Mouse (Mus musculus): ENCODE measurements around the gene Olfr54. TPM values are rescaled to one million over a fixed set of nuclear protein-coding genes. Genes with fewer than 3 reads are reported as not detected.

Gene Olfr54
- polyA plus RNA-seq, 3 experiments from 2014 or later, result not detected

Other genes with a start within 250 kb of the Olfr54 start
- gene Zfp354c, start 186.5 kb upstream of the Olfr54 start, polyA plus RNA-seq (2017; shearing (Covaris generic)), result 1 to 10 TPM in 2 of 3 experiments, under 1 TPM in 1; 0.65 to 2.6 (median 1.4) TPM
- not detected for gene Zfp879, start 172.7 kb upstream of the Olfr54 start, polyA plus RNA-seq (2017; shearing (Covaris generic))
- gene Grm6, start 163.6 kb upstream of the Olfr54 start, polyA plus RNA-seq (2017; shearing (Covaris generic)), result not detected
- not detected for gene Zfp454, start 126.6 kb upstream of the Olfr54 start, polyA plus RNA-seq (2017; shearing (Covaris generic))
- gene Zfp2, start 98.1 kb upstream of the Olfr54 start, polyA plus RNA-seq (2017; shearing (Covaris generic)), result under 1 TPM in 1 of 3 experiments, not detected in 2; 0.20 TPM
- not detected for gene Zfp354b, start 82.6 kb upstream of the Olfr54 start, polyA plus RNA-seq (2017; shearing (Covaris generic))
- not detected for gene 4933414I15Rik, start 70.5 kb upstream of the Olfr54 start, polyA plus RNA-seq (2017; shearing (Covaris generic))
- gene Prop1, start 60.5 kb upstream of the Olfr54 start, polyA plus RNA-seq (2017; shearing (Covaris generic)), result not detected
- not detected for gene Olfr1378, start 47.7 kb upstream of the Olfr54 start, polyA plus RNA-seq (2017; shearing (Covaris generic))
- gene Olfr1377, start 32.3 kb upstream of the Olfr54 start, polyA plus RNA-seq (2017; shearing (Covaris generic)), result not detected
- not detected for gene Olfr51, start 10.6 kb upstream of the Olfr54 start, polyA plus RNA-seq (2017; shearing (Covaris generic))
- gene Olfr1375, start 33.9 kb downstream of the Olfr54 start, polyA plus RNA-seq (2017; shearing (Covaris generic)), result not detected
- not detected for gene Zfp354a, start 45.0 kb downstream of the Olfr54 start, polyA plus RNA-seq (2017; shearing (Covaris generic))
- not detected for gene Gm12569, start 206.2 kb downstream of the Olfr54 start, polyA plus RNA-seq (2017; shearing (Covaris generic))
- gene Clk4, start 247.5 kb downstream of the Olfr54 start, polyA plus RNA-seq (2017; shearing (Covaris generic)), result 100 to 1,000 TPM; 168 to 272 (median 187) TPM
- gene BC049762, start 248.8 kb downstream of the Olfr54 start, polyA plus RNA-seq (2017; shearing (Covaris generic)), result not detected